Mouse (Mus musculus) testis, adult 10 weeks (tissue): ENCODE results near the gene Rprml. TPM values are rescaled to one million over a fixed set of nuclear protein-coding genes. Genes with fewer than 3 reads are reported as not detected.

Experiments used
- polyA plus RNA-seq: library from polyadenylated mRNA; stranded (reverse); fragments of 350-450 nt; fragmentation: Illumina TruSeq; extraction: RNeasy Lipid Tissue Mini Kit (QIAGEN cat#74804); gene quantifications from one replicate; pipeline ENCODE4 v1.2.3, GENCODE M21; 2014; ENCODE audit warnings: low read depth, low replicate concordance

Gene Rprml
- polyA plus RNA-seq: not detected

GRCm38 (mm10) chr11:103649301-103649982, at the start of gene Rprml:
Gene Rprml, plus strand, starts transcription at chr11:103649570.

GRCm38 (mm10) chr11:103621040-103621439, 28.3 kb upstream of the Rprml start, which contains the start of gene Gm884:
Gene Gm884, minus strand, starts transcription at chr11:103621140.

GRCm38 (mm10) chr11:103638790-103639189, 10.6 kb upstream of the Rprml start, which contains the start of gene Lyzl6:
Gene Lyzl6, minus strand, starts transcription at chr11:103638890.

GRCm38 (mm10) chr11:103697565-103698176, 48.3 kb downstream of the Rprml start, which contains the start of gene Gosr2:
Gene Gosr2, minus strand, starts transcription at chr11:103697898.

Other genes with a start within 250 kb of the Rprml start
- gene Plekhm1, start 236.9 kb upstream of the Rprml start, polyA plus RNA-seq: 0.69 TPM
- gene Lrrc37a, start 145.0 kb upstream of the Rprml start, polyA plus RNA-seq: 82.8 TPM
- gene Gm884, start 28.4 kb upstream of the Rprml start, polyA plus RNA-seq: 178 TPM
- 192 TPM for gene Lyzl6, start 10.7 kb upstream of the Rprml start, polyA plus RNA-seq
- 59.1 TPM for gene Gosr2, start 48.3 kb downstream of the Rprml start, polyA plus RNA-seq
- not detected for gene Wnt9b, start 100.3 kb downstream of the Rprml start, polyA plus RNA-seq
- 0.35 TPM for gene Wnt3, start 124.6 kb downstream of the Rprml start, polyA plus RNA-seq